Mouse (Mus musculus) monocyte, adult 5-6 weeks (primary cell): ENCODE data around the gene Samd8. TPM values are rescaled to one million over a fixed set of nuclear protein-coding genes. Genes with fewer than 3 reads are reported as not detected.

Experiments
- ATAC-seq: fragments of 153-309, 156-312 bp; replicated peaks from 2 replicates; pipeline ENCODE4 v1.8.0; 2017; ENCODE audit warnings: mild to moderate bottlenecking; ENCODE audit not compliant: low TSS enrichment, insufficient number of reproducible peaks, severe bottlenecking, poor library complexity, low FRiP score
- total RNA-seq: library from RNA; stranded (forward); fragments of 200-1000, 200-491, 200-594 nt; gene quantifications from 3 replicates; pipeline ENCODE4 v1.2.3, GENCODE M21; 2017

Samd8 gene
- total RNA-seq, 1 experiment from 2014 or later: 25.1 TPM

DNA sequence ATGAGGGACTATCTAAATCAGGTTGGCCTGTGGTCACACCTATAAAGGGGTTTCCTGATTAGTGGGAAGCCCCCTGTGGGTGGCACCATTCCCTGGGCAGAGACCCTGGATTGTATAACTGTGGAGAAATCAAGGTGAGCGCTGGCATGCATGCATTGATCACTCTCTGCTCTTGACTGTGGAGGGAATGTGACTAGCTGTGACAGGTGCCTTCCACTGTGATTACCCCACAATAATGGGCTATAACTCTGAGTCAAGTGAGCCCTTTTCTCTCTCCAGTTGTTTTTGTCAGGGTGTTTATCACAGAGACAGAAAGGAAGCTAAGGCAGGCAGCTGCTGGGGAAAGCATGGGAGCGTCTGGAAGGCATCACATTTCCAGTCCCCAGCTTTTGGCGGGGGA is 65.9 kb downstream of the Samd8 start:
- no peak for ATAC-seq

DNA sequence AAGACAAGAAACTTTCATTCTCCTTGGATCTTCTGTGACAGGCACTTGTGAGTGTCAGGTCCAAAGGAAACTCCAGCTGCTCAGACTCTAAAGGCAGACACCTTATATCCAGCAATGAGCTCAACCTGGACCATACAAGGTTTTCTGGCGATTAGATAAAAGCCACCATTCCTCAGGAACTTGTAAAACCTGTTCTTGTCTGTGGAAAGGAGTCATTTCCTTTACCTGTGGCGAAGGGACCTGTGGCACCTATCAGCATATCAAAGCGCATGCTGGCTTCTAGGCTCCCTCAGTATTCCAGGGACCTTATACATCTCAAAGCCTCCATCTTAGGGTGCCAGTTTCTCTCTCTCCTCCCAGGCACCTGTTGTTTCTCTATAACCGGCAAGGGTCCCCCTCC is 67.1 kb downstream of the Samd8 start:
- no peak for ATAC-seq

DNA sequence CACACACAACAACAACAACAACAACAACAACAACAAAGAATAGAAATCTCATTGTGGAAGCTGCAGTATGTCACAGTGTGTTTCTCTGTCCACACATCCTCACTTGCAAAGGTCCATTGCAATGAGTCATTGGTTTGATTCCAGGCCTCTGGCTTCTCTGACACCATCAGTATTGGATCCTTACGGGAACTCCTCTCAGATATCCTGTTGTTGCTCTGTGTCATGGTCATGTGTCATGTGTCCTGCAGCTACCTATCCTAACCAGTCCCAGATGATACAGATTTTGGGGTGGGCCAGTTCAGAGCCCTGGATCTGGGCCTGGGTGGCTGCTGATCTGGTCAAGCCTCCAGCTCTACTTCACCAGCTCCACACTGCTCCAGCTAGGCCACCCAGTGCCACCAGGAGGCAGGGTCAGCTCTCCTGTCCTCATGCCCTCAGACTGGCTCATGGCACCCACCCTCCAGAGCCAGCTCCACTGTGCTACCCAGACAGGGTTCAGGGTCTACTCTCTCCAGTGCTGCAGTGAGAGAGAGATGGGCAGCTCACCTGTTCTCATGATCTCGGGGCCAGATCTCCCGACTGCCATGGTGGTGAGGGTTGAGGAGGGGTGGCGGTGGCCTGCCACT is 70.7 kb downstream of the Samd8 start:
- ATAC-seq: no peak

DNA sequence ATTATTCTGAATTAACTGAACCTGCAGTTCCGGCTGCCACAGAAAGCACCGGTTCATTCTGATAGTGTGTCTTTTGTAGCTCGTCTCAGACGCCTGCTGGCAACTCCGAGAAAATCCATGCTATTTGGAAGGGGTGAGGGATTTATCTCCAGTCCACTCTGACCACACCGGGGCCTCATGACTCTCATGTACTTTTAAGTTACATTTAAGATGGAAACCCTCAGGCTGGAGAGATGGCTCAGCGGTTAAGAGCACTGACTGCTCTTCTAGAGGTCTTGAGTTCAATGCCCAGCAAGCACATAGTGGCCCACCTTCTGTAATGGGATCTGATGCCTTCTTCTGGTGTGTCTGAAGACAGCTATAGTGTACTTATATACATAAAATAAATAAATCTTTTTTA is 72.0 kb downstream of the Samd8 start:
- ATAC-seq: no peak

DNA sequence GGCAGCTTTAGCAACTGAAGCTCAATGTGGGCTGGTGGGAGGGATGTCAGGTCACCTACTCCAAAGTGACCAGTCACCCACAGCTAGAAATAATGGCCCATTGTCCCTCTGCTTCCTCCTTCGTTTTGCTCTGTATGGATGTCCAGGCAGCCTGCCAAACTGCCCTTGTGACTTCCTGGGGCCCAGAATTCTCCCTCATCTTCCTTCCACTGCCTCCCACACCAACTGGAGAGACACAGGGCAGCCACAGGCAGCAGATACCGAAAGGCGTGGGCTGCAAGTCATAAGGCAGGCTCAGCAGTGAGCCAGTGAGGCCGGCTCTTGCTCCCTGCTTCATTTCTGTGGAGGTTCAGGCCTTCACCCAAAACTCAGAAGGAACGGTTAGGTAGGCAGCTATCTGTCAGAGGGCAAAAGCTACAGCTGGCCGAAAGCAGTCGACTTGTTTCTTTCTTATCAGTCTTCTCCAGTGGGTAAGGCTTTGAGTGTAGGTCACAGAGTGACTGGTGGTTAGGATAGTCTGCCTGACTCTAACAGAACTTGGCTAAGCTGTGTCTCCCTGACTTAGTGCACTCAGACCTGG is 72.6 kb downstream of the Samd8 start:
- ATAC-seq: peak; percentile 55; the same call in 1 of the 2 replicates

DNA sequence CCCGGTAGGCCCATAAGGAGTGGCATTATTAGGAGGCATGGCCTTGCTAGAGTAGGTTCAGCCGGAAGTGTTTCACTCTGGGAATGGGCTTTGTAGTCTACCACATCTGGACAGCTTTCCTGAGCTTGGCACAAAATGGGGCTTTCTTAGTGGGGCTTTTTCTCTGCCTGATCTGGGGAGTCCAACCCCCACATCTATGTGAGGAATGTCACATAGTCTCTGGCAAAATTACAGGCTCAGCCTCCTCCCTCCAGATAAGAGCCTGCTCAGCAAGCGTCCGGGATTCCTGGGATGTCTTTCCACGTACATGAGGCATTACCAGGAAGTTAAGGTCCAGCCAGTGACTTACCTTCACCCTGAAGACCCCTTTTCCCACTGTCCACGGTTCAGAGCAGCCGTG is 73.6 kb downstream of the Samd8 start:
- no peak for ATAC-seq

DNA sequence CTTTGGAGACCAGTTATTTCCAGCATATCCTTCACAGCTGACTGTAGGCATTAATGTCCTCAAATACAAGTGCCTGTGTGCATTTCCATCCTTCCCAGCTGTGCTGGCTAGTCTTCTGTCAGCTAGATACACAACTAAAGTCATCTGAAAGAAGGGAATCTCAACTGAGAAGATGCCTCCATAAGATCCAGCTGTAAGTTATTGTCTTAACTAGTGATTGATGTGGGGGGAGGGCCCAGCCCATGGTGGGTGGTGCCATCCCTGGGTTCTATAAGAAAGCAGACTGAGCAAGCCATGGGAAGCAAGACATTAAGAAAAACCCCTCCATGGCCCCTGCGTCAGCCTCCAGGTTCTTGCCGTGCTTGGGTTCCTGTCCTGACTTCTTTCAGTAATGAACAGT is 74.6 kb downstream of the Samd8 start, which contains the start of gene Vdac2:
Gene Vdac2, plus strand, starts transcription at position 301 of the 400 bp plus-strand sequence.
- no peak for ATAC-seq

DNA sequence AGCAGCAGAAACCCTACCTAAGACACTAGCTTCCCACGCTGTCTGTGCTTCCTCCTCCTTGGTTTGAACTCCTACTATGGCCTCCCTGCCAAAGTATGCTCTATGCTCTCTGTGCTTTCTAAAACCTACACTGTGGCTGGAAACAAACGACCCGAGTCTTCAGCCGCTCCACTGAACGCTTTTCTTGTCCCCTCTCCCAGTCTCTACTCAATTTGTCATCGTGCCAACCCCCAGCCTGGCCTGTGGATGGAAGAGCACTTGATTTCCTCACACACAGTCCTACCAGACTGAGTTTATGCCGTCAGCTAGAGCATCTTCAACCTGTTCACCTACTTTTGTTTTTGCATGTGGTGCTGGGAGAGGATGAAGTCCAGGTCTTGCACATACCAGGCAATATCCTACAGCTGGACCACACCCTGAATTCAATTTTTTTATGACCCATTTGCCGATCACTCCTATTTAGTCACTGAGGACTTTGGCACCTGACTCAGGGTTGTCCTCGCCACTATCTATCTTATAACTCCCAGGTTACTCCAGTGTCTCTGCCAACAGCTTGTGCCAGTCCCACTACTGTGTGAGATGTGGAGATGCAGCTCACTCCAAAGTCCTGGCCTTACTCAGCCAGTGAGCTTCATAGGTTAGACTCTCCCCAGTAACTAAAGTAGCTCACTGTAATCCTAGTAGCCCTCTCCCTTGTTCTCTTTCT is 75.6 kb downstream of the Samd8 start:
- no peak for ATAC-seq

DNA sequence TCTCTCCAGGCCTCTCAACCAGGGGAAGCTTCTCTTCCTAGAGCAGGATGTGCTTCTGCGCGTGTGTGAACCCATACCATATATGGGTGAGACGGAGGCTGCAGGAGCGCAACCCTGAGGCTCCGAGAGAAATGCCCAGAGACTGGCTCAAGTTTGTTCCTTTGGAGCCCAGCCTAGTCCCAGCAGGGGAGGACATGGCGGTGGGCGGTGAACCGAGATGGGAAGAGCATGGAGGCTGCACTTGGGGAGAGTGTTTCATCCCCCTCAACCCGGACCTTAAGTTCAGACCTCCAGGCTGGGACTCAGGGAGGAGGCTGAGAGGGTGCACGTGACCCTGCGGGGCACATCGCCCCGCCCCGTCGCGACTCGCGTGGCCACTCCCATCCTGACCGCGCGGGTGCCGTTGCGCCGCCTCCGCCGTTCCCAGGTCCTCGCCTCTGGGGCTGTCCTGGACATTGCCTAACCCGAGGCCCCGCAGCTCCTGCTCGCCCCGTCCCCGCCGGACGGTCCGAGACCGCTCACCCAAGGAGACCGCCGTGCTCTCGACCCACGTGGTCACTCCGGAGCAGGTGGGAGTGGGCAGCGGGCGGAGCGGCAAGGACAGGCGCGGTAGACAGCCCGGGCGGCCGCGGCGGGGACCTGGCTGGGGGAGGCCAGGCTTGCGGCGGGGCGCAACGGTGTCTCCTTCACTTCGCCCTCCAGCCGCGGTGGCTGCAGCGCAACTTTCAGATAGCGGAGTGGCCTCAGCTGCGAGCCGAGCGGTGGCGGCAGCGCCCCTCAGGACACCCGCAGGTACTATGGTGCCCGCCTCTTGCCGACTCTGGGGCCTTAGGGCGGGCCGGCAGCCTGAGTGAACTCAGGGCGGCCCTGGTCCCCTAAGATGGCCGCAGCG is 80.8 kb downstream of the Samd8 start:
- peak; percentile 89 for ATAC-seq

DNA sequence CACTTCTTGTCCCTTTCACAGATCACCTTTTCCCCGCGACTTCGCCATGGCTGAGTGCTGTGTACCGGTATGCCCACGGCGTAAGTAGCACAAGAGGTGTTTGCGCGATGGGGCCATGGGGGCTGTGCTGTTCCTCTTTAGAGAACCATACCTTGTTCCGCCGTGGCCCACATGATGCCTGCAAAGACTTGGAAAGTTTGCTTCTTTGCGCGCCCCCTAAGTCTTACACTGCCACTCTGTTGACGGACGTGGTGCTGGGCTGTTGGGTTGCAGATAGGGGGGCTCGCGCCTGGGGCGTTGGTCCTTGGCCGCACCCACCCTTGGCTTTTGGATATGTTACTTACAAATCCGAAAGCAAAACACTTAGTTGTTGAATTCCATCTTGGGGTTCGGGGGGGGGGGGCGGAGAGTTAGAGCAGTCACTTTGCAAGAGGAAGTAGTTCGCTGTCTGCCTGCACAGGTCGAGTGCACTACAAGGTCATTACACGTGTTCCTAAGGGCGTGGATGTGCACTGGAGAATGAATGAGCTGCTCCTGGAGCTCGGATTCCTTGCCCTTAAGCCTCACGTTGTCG is 81.6 kb downstream of the Samd8 start:
- peak; percentile 42; the same call in 1 of the 2 replicates for ATAC-seq

DNA sequence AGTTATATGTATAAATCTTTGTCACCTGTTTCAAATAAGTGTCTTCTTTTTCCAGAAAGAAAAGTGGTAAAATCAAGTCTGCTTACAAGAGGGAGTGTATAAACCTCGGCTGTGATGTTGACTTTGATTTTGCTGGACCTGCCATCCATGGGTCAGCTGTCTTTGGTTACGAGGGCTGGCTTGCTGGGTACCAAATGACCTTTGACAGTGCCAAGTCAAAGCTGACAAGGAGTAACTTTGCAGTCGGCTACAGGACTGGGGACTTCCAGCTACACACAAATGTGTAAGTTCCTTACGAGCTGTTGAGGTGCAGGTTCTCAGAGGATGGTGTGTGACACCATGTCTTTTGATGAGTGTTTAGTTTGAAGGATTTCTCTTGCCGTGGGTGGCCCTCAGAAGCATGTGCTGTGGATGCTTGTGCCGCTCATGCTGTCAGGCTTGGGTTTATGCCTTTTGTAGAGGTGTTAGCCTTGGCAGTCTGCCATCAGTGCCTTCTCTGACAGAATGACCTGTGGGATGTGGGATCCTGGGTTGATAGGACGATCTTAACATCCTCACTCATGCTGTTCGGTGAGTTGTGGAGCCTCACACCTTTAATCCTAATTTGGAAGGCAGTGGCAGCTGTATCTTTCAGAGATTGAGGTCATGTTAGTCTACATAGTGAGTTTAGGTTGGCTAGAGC is 88.1 kb downstream of the Samd8 start:
- no peak for ATAC-seq

DNA sequence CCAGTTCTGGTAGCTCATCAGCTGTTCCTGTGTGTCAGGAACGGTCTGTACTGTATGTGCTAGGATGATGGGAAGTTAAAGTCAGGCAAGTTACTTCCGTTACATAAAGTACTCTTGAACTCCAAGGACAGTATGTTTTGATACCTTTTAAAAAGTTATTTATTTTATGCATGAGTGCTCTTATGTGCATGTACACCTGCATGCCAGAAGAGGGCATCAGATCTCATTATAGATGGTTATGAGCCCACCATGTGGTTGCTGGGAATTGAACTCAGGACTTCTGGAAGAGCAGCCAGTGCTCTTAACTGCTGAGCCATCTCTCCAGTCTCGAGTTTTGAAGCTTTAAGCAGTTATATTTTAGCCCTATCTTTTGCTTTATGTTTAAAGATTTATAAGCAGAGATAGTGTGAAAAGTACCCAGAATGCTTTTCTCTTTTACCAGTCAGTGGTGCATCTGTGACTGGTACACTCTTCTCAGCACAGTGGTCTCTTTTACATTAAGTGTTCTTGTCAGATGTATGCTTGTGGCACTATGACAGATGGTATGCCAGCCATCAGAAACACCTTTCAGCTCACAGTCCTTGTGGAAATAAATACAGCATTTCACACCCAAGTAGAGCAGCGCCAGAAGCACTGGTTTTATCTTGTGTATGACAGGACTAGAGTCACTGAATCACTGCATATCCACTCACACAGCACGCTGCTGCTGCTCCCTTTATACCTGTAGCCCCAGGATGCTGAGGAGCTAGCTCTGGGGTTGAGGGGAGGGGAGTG is 91.7 kb downstream of the Samd8 start:
- ATAC-seq: no peak

DNA sequence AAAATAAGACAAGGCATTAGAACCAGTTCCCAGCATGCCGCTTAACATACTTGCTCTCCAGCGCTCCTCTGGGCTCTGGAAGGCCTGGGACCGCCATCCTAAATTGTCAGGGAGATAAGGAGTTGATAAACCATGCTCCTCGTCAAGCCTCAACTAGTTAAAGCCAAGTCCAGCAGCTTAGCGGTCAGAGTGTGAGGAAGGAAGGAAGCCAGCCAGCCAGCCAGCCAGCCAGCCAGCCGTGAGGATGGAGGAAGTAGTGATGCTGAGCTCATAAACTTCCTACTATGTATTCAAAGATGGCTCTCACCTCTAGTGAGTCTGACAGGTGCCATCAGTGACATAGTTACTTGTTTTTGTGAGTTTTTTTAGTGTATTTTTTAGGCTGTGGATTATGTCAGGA is 92.9 kb downstream of the Samd8 start:
- no peak for ATAC-seq

DNA sequence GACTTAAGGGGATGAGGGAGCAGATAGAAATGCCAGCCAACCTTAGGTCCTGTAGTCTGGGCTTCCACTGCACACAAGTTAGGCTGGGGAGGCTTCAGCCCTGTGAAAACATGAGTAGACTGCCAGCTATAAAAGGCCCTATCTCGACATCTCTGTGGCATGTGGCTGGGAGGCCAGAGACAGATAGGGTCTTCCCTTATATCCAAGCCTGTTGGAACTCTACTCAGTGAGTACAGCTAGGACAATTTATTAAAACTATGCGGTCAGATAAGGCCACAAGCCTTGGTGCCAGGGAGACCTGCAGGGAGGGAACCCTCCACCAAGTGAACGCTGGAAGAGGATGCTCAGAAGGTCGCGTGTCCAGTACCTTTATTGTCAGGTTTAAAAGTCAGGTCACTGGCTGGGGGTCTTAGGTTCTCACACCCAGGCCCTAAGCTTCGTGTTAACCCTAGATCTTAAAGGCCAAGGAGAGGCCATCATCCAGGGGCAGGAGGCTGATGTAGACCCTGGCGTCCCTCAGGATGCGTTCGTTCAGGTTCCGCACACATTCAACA is 96.6 kb downstream of the Samd8 start:
- ATAC-seq: no peak

DNA sequence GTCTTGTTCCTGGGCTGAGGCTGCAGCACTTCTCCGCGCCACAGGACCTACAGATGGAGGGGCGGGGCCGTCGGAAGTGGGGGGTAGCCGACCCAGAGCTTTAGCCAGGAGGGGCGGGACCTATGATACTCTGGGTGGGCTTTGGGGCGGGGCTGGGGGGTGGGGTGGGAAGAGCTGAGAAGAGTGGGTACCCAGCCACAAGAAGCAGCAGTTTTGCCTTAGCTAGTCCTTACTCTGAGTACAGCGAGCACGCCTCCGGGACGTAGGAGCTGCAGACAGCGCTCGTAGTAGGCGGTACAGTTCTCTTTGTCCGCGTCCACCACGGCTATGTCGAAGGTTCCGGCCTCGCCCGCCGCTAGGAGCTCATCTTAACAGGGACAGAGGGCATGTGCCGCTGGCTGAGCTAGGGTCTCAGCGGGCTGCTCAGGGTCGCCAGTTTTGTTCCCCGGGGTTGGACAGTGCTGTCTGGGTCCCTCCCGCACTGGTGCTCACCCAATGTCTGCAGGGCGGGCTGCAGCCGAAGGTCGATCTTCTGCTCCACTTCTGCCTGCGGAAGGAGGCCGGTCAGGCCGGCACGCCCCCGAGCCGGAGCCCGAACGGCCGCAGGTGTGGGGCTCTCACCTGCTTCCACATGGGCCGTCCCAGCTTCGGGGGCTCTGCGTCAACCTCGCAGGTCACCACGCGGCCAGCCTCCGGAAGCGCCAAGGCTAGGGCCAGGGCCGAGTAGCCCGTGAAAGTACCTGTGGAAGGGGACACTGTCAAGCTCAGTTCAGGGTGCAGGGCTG is 97.2 kb downstream of the Samd8 start:
- no peak for ATAC-seq
